Mouse (Mus musculus): ENCODE measurements around the gene Oaz1.

DNA sequence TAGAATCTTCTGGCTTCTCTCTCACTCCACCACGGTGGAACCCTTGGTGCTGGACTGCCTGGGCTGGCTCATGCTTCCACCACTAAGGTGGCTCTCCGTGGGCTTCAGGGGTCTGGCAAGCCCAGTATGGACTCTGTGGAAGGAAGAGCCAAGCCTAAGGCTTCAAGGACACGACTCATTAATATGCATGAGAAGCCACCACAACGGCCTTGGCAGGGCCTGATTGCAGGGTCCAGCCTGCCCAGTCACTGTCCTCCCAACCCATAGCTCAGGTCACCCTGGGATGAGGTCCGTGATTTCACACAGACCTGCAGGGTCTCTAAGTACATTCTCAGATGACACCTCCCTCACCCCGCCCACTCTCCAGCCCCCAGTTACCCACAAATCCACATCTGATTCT is 13.4 kb downstream of the Oaz1 start:
- TF ChIP-seq CTCF (IDR thresholded peaks at IDR 0.05; ENCODE audit: control insufficient read depth, insufficient read depth, low read length) (no peak), POLR2A (IDR thresholded peaks at IDR 0.05; ENCODE audit: borderline replicate concordance, control insufficient read depth, low read depth, low read length) (no peak)
